Mouse (Mus musculus) liver, postnatal 0 days (tissue): ENCODE results near the gene Ccdc61.

Source experiments
- CTCF ChIP-seq: sonication (generic); IDR thresholded peaks from 2 replicates; pipeline ENCODE4 v1.5.1; 2016; ENCODE audit warnings: antibody characterized with exemption, low read depth
- EP300 ChIP-seq: IDR thresholded peaks from 2 replicates; pipeline ENCODE4 v1.6.1; 2016; ENCODE audit warnings: antibody characterized with exemption, low read depth, mild to moderate bottlenecking

GRCm38 (mm10) chr7:18958384-18958766 is 48.2 kb upstream of the Ccdc61 start:
- TF ChIP-seq CTCF (no peak), EP300 (no peak)
